Mouse (Mus musculus): ENCODE measurements around the gene Cyfip2.
A peak's percentile ranks its signal among the peaks of the same experiment; 100 is the strongest.
"Not testable (repeated sequence)": the region's sequence is repeated elsewhere in the genome, so short reads cannot be mapped to it uniquely, and the experiment has no call there.

Cyfip2 gene

GRCm38 (mm10) chr11:46225345-46225744, 87.3 kb downstream of the Cyfip2 start:
- DNase-seq, result no peak

GRCm38 (mm10) chr11:46223575-46223974, 89.1 kb downstream of the Cyfip2 start:
- DNase-seq, result no peak

- DNase-seq, result no peak
These were observed 92.4 kb downstream of the Cyfip2 start for GRCm38 (mm10) chr11:46220211-46220610.

GRCm38 (mm10) chr11:46219380-46219779, 93.3 kb downstream of the Cyfip2 start:
- no peak for DNase-seq

GRCm38 (mm10) chr11:46218584-46218983, 94.1 kb downstream of the Cyfip2 start:
- no peak for DNase-seq

GRCm38 (mm10) chr11:46217686-46218085, 95.0 kb downstream of the Cyfip2 start:
- no peak for DNase-seq

GRCm38 (mm10) chr11:46216669-46217068, 96.0 kb downstream of the Cyfip2 start:
- peak; percentile 33 for DNase-seq

GRCm38 (mm10) chr11:46215354-46215753, 97.3 kb downstream of the Cyfip2 start:
- DNase-seq, result peak; percentile 69

- DNase-seq, result no peak
These were observed 98.1 kb downstream of the Cyfip2 start for GRCm38 (mm10) chr11:46214368-46215230.

- peak; percentile 32 for DNase-seq
These were observed 98.8 kb downstream of the Cyfip2 start for GRCm38 (mm10) chr11:46213844-46214243.

- DNase-seq, result no peak
These were observed 100.8 kb downstream of the Cyfip2 start for GRCm38 (mm10) chr11:46211858-46212257.

- no peak for DNase-seq
These were observed 102.8 kb downstream of the Cyfip2 start for GRCm38 (mm10) chr11:46209884-46210283.

- DNase-seq, result no peak
These were observed 106.8 kb downstream of the Cyfip2 start for GRCm38 (mm10) chr11:46205639-46206409.

- DNase-seq, result no peak
These were observed 107.8 kb downstream of the Cyfip2 start for GRCm38 (mm10) chr11:46204841-46205240.

GRCm38 (mm10) chr11:46202547-46202887, 110.1 kb downstream of the Cyfip2 start:
- DNase-seq, result no peak

- no peak for DNase-seq
These were observed 110.8 kb downstream of the Cyfip2 start for GRCm38 (mm10) chr11:46201636-46202546.

GRCm38 (mm10) chr11:46200664-46201063, 112.0 kb downstream of the Cyfip2 start:
- DNase-seq, result no peak

- no peak for DNase-seq
These were observed 118.5 kb downstream of the Cyfip2 start for GRCm38 (mm10) chr11:46194175-46194574.

GRCm38 (mm10) chr11:46188283-46188682, 124.4 kb downstream of the Cyfip2 start:
- no peak for DNase-seq

GRCm38 (mm10) chr11:46185486-46185885, 127.2 kb downstream of the Cyfip2 start:
- no peak for DNase-seq

- DNase-seq, result no peak
These were observed 127.7 kb downstream of the Cyfip2 start for GRCm38 (mm10) chr11:46184946-46185345.

- DNase-seq, result not testable (repeated sequence)
These were observed 130.6 kb downstream of the Cyfip2 start for GRCm38 (mm10) chr11:46182031-46182430.

Measured in lung, postnatal 14 days (tissue).